Mouse (Mus musculus) CD8-positive naive resting alpha-beta T cell, adult 2 months (primary cell): ENCODE measurements around the gene Smad3.
A peak's percentile ranks its signal among the peaks of the same experiment; 100 is the strongest.

Experiments
- DNase-seq, 2 experiments: peaks; one replicate each; pipeline ENCODE4 v3.0.0; 2022; ENCODE audit warnings: low read depth in 2 of 2, low spot score in 2 of 2

Gene Smad3

DNA sequence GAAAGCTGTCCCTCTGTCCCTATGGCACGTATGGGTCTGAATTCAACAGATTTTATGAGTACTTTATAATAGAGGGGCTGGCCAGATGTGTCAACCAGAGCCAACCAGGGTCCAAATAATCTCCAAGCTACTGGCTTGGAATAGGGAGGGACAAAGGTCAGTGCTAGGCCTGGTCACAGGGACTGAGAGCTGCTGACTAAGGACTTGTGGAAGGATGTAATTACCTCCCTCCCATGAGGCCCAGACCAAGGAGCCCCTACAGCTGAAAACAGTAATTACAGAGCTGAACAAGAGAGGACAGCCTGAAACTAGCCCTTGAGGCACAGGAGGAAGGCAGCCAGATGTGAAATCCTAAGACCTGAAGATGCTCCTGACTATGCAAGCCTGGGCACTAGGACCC, 89.2 kb downstream of the Smad3 start:
- DNase-seq = no peak

DNA sequence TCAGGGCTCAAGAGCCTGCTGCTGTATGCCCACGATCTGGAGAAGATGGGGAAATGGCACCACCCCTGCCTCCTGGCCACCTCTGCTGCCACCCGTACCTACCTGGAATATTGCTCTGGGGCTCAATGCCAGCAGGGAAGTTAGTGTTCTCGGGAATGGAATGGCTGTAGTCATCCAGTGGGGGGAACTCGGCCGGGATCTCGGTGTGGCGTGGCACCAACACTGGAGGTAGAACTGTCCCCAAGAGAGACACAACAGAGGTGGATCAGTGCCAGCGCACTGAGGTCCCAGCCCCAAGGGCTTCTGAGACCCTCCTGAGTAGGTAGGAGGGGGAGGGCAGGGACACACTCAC, 90.4 kb downstream of the Smad3 start:
- no peak for DNase-seq

DNA sequence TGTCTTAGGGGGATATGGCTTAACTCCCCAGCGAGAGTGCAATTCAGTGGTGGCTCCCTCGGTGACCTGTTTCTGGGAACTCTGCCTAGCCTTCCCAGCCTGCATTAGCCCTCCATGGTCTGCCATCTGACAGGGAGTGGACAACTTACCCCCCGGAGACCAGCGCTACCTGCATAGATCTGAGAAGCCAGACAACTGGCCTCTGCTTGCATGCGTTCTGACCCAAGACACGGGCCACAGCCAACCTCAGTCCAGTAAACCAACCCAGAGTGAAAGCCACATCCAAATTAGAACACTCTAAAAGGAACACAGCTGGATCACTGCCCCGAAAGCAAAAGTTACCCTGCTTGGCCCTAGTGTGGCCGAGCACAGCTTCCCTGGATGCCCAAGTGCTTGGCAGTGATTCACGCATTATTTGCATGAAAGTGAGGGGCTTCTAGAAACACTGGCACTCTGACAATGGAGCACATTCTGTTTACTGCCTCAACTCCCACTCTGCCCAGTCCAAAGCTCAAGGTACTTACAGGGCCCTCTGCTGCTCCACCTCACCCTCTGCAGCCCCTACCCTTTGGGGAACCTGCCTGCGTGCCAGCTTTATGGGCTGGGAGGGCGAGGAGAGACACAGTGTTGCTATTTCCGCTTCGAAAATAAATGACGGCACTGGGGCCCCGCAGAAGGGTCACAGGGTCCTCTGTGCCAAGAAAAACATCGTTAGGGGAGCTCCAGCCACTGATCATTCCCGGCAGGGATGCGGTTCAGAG, 91.0 kb downstream of the Smad3 start:
- no peak for DNase-seq

DNA sequence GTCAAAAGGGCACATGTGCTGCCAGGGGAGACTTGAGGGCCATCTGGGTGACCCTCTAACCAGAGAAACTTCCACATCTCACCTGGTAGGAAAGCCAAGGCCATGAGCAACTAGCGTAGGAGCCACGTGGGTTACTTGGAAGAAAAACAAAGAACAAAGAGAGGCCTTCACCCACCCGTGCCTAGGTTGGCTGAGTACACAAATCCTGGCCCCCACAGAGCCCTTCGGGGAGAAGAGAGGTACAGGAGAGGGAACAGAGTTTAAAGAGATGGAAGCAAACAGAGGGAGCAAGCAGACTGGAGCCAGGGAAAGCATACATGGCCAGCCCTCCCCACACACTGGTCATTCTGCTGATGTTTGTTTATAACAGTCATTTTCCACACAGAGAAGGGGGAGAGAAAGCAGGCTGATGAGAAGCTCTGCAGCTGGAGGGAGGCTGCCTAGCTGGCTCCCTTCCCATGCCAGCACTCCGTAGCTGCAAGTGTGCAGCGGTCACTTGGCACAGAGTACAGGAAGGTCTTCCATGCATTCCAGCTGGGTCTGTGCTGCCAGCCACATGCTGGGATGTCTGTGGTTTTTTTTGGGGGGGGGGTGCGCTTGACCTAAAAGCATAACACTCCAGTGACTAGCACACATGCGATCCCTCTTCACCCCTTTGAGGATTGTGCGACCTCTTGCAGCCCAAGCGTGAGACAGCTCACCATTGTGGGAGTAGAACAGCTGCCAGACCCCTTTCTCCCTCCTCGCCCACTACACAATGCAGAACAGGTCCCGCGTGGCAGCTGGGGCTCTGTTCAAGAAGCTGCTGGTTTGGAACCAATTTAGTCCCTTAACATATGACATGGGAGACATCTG, 92.8 kb downstream of the Smad3 start:
- no peak for DNase-seq

DNA sequence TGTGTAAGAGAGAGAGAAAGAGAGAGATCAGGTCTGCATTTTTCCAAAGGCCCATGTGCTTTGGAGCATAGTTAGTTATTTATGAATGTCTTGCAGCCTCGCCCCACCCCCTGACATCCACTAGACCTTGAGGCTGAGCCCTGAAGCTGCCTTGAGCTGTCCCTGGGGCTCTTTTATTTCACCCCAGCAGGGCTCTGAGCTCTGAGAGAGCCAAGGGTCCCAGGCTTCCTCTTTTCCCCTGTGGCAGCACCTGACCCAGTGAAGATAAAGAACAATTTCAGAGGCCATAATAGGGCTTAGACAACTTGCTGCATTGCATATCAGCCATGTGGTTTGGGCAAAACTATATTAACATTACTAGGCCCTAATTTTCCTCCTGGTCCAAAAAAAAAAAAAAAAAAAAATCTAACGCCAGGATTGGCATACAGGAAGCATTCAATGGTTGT, 93.5 kb downstream of the Smad3 start:
- no peak for DNase-seq

DNA sequence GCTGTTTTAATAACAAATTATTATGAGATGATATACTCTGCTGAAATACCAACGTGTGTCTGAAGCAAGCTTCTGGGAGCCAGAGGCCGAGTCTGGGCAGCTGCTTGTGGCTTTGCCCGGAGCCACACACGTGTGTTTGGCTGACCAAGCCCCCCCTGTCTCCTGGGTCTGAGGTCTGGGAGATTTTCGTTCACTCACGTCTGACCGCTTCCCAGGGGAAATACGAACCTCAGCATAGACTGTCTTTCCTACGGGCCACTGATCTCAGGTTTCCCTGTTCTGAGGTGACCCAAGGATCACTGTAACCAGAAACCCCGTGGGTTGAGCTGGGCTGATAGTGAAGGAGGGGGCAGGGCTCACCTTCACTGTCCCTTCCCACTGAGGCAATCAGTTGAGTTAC, 94.6 kb downstream of the Smad3 start:
- DNase-seq = no peak

DNA sequence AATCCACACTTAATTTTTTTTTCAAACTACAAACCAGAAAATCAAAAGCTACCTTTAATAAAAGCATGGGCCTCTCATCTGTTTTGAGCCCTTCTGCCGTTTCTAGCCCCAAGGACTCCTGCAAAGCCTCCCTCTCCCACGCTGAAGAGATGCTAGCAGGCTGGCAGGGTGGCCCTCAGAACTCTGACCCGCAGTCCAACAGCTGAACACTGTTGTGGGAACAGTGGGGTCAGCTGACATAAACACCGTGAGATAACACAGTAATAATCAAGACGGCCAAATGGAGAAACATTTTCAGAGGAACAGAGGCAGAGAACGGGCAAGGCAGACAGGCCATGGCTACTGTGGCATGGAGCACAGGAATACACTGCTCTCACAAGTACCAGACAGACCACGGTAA, 95.0 kb downstream of the Smad3 start:
- DNase-seq = no peak

DNA sequence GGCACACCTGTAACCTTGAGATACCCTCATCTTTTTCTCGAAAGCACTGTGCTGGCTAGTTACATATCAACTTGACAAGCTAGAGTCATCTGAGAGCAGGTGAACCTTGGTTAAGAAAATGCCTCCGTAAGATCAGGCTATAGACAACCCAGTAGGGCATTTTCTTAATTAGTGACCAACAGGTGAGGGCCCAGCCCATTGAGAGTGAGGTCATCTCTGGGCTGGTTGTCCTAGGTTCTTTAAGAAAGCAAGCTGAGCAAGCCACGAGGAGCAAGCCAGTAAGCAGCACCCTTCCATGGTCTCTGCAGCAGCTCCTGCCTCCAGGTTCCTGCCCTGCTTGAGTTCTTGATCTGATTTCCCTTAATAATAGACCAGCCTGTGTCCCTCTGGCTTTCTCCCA, 97.1 kb downstream of the Smad3 start:
- DNase-seq = no peak

DNA sequence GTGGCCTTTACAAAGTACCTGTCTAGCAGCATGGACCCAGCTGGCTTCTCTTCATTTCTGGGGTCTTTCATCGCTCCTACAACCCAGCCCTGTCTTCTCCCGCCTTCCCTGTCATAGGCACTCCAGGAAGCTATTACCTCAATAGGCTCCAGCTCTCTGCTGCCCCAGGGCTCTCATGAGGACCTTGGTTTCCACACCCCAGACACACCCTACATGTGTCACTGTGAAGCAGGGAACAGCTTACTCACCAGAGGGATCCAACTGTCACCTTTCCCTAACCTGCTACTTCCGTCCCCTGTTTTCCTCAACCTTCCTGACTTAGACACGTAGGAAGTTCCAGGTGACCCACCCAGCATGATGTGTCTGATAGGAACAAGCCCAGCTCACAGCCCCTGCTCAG, 97.7 kb downstream of the Smad3 start:
- no peak for DNase-seq

DNA sequence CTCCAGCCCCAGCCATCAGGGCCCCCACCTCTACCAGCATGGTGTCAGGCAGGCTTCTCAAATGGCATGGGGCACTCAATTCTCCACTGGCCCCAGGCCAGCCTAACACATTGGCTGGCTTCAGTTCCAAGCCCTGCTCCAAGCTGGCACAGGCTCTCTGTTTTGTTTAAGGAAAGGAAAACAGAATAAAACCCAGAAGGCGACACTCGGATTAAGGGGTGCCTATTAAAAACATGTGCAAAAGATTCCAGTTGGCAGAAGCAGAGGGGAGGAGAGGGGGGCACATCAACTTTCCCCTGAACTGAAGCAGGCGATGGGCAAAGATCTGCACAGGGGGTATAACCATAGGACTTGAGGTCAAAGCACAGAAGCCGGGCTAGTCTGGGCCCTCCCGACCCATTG, 98.8 kb downstream of the Smad3 start:
- DNase-seq = no peak

DNA sequence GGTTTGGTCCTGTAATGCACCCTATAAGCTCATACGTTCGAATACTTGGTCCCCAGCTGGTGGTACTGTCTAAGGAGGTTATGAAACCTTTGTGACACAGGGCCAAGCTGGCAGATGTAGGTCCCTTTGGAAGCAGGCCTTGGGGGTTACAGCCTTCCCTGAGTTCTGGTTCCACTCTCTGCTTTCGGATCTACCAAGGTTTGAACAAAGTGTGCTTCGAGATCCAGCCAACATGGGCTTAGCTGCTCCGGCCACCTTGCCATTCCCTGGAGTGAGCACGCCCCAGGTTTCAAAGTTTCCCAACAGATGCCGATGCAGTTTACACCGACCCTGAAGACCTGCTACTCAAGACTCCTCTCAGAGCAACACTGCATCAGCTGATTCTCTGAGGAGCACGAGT, 99.4 kb downstream of the Smad3 start:
- DNase-seq = no peak

DNA sequence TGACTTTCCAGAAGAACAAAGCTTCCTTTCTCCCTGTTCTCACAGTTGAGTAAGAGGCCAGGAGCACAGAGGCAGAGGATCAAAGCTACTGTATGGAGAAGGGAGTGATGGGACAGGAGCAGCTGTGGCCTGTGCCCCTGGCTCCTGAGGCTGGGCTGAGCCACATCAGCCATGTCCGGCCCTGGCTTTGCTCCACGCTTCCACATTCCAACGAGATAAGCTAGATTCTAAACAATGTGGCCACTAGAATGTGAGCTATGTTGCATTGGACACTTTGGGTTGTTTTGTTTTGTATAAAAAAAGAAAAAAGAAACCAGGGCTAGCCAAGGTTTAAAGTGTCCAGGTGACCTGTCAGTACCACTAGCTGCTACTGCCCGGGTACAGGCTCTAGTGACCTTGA, 100.6 kb downstream of the Smad3 start:
- DNase-seq = no peak

DNA sequence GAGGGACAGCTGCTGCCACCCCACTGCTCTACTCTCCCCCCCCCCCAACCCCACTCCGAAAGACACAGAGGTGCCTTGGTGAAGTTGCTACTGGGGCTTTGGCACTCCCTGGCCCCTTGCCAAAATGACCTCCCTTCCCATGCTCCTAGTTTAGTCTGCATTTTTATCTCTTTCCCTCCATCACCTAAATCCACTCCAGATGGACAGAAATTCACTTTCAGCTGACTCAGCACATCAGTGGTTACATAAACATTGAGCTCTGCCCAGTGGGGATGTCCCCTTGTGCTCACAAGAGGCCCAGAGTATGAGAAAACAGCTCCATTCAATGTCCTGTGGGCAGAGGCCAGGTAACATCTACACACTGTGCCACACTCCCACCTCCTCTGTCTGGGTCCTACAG, 102.7 kb downstream of the Smad3 start:
- DNase-seq = no peak

DNA sequence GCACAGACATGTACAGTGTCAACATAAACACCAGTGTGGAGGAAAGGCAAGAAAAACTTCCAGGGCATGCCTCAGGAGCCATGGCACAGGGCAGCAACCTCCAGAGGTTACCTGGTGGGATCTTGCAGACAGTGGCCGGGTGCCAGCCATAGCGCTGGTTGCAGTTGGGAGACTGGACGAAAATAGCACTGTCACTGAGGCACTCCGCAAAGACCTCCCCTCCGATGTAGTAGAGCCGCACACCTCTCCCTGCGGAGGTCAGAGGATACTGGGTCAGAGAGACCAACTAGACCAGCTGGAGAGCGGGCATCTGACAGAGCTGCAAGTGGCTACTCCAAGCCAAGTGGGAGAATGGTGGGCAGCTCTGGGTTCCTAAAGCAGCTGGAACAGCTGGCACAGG, 103.2 kb downstream of the Smad3 start:
- DNase-seq = no peak

DNA sequence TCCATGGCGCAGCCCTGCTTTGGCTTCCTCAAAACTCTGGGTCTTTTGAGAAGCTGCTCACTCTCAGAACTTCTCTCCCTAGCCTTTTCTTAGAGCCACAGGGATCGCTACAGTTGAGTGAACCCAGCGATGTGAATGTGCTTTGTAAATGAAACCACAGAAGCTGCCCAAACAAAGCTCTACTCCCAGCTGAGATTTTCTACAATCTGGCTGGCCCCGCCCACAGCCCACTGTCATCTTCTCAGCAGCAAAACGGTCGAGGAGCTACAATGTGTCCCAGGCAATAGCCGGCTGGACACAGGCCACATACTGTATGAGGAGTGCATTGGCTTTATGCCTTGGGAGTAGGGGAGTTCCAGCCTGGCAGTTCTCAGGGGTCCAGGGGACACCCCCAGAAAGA, 104.1 kb downstream of the Smad3 start:
- no peak for DNase-seq

DNA sequence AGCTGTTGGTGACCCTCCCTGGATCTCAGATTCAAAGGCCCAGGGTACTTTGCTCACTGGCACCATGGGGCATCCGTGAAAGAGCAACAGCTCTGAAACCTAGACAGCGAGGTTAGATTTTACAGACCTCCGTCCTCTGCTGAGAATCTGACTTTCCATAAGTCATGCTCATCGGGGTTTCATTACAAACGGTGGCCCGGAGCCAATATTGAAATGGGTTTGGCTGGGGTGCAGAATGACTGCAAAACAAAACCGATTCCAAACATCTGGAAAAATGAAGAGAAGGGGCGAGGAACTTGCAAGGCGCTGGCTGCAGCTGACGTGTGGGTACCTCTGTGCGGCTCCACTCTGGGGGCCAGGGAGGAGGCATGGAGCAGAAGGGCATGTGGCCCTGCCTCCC, 106.2 kb downstream of the Smad3 start:
- no peak for DNase-seq

DNA sequence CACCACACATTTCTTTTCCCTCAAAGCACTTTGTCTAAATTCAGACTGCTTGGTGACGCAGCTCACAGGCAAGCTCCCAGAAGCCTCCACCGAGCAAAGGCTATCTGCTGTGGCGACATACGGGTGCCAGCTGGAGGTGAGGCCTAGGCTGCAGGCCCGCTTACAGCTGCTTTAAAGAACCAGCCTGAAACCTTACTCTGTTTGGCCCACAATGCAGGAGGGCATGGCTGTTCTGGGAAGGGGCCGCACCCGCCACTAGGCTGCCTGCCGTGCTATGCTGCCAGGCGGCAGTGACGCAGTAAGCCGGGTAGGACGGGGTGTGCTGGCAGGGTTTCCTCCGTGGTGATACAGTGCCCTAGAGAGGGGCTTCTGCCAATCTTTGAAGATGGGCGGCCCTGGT, 106.9 kb downstream of the Smad3 start:
- DNase-seq = no peak

DNA sequence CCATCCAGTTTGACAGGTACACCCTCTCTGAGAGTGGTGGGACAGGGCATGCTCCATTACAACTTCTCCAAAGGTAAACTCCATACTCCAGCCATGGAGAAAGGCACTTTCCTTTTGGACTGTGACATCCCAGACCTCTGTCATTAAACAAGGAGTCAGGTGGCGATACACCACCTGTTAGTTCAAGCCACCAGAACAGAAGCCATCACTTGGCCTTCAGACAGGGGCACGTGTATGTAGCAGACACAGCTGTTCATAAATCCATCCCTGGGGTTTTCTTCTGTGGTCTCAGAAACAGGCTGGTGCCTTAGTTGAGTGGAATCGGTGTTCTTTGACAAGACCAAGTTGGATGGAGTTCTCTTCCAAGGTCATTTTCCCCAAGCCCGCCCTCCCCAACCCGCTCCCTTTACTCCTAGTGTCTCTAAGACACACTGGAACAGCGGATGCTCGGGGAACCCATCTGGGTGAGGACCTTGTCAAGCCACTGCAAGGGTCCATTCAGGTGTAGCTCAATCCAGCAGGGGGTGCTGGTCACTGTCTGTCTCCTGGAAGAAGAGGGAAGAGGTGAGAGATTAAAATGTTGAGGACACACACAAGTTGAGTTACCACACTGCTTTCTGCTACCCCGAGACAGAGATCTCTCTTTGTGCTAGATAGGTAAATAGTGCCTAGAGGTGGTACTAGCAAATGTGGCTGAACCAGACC, 107.8 kb downstream of the Smad3 start:
- DNase-seq = peak in 1 of 2 experiments; percentile 31

DNA sequence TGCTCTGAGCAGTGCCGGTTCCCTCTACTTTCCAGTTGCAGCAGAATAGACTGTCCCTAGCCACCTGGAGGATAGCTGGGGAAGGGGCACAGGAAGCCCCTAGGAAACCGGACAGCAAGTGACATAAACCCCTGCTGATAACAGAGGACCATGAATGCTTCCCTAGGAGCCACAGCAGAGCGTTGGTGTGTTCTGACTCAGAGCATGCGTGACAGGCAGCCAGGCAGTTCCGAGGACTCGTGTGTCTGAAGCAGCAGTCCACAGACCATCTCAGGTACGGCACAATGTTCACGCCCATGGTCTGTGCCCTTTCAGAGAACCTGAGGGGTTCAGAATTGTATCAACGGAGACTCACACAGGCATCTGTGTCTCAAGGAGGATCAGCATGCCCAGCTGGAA, 109.3 kb downstream of the Smad3 start:
- DNase-seq = no peak

DNA sequence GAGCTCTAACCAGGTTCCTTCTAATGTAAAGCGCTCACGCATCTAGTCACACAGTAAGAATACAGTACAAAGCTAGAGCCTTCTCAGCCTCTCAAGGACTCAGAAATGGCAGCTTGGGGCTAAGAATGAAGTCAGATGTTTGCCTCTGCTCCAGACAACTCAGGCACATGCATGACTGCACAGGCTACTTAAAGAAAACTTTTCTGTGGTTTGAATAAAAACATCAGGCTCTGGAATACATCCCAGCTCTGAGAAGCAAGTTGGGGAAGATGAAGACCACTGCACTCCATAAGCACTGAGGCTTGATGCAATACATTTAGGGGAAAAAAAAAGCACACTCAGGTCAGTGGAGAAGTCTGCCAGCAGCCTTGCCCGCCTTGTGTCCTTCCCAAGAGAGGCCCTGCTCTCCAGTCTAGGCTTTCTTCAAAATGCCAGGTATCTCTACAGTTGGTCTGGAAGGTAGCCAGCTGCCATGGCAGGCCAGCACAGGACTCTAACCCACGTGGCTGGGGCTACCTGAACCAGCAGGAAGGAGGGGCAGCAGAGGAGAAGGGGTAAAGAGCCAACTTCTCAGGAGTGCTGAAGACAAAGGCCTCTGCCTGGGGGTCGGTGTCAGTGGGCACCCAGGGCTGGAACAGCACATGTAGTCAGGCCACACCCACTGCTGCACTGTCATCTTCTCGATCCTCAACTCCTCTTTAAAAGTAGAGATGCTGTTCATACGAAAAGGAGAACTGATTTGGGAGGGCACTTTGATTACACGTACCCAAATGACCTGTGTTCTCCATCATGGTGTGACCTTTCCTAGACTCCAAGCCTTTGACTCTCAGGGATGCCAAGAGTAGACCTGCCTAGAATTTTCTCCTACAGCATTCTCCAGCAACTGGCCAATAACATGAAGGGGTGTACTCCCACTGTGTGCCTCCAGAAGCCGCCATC, 109.9 kb downstream of the Smad3 start:
- DNase-seq = no peak

DNA sequence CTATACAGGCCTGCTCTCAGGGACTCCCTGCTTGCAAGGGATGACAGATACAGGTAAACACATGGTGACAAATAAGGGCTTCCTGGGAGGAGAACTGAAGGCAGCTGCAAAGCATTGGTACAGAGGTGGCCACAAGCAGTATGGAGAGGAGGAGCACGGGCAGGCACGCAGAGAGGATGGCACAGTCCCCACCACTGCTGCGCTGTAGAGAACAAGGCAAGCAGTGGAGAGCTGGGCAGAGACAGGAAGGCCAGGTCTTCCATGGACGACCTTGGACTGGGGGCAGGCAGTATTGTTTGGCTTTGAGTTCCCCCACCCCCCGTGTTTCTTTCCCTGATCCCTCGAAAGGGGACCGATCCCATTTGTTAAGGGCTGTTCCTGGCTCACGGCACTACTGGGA, 112.7 kb downstream of the Smad3 start:
- no peak for DNase-seq
